Mouse (Mus musculus) gonadal fat pad, adult 2 months (tissue): ENCODE results near the gene Rgs6. TPM values are rescaled to one million over a fixed set of nuclear protein-coding genes. Genes with fewer than 3 reads are reported as not detected.

Experiments
- DNase-seq: peaks from one replicate; pipeline ENCODE4 v3.0.0-alpha.2; 2012; ENCODE audit warnings: low read depth
- polyA plus RNA-seq: library from polyadenylated mRNA; depleted of rRNA; stranded (reverse); fragments of >200 nt; gene quantifications from 2 replicates; pipeline ENCODE4 v1.2.3, GENCODE M21; 2012

The Rgs6 gene
- polyA plus RNA-seq, 1 experiment = 1.1 TPM

DNA sequence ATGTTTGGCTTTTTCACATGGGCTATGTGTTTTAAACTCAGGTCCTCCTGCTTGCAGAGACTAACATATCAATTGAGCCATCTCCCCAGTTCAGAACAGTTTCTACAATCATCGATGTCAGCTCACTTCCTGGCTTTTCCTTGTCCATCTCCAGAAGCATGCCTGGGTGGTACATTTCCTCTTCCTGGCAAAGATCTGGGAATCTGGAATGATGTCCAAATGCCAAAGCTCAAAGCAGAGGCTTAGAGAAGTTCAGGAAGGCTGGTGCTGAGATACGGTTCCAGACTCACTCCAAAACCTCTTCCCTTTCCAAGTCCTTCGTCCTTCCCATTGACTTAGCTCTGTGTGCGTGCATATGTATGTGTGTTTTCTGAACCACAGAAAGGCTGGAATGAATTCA is 59.8 kb downstream of the Rgs6 start:
- DNase-seq = no peak

DNA sequence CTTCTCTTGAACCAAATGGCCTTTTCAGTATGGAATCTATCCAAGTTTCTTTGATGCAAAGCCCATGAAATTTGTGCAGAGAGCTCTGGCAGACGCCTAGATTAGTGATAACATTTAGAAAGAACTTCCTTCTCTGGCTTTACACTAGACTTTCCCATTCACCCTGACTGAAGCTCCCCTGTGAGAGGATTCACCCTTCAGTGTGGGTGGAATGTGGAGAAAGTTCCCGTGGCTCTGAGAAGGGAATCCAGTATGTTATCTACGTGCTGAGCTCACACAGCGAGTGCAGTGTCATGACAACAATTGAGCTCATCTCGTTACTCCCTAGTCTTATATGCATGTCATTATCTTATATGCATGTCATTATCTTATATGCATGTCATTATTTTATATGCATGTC is 61.9 kb downstream of the Rgs6 start:
- DNase-seq = no peak

DNA sequence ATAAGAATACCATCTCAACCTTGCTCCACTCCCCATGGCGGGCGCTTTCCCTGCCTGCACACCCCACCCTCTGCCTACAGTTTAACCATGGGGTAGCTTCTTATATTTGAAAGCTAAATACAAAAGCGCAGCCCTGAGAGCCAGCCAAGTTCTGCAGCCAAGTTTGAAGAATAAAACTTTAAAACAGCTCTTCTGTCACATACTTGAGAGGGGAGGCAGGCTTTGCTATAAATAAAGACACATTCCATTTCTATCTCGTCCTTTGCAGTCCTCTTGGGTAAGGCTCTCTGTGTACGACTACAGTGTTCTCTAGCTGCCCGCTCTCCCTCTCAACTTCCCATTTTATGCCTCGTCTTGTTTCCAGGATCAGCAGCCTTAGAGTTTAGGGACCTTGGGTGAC is 76.5 kb downstream of the Rgs6 start:
- DNase-seq = no peak

DNA sequence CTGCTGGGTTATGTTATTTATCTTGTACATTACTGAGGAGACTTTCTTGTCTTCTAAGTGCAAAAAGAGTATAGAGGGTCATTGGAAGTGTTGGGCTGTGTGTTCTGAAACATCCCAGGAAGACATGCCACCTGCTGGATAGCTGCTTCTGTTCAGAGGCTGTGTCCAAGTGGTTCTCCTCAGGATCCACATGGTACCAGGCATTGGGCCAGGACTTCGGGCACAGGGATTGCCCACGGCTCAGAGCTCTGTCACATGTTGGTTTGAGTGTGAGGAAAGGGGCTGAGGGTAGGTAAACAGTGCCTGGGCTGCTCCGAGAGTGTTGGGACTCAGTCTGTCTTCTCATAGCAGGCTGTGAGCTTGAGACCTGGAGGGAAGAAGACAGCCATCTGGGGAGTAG is 79.3 kb downstream of the Rgs6 start:
- DNase-seq = no peak

DNA sequence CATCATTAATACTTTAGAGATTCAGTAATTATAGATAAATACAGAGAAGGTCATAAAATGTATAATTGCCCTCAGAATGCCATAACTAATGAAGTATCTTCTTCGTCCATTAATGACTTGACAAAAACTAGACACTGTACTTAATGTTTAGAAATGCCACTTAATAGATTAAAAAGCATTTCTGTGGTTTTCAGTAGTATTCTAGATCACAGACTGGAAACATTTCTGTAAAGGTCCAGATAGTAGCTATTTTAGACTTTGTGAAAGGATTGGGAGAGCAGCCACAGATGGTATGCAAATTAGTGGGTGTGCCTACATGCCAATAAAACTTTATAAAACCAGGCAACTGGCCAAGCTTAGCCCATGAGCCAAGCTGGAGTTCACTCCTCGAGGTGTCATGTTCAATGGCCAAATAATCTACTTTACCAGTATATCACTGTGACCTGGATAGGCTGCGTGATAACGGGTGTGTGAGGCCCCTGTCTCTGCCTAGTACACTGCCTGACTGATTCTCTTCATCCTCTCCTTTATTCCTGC is 82.2 kb downstream of the Rgs6 start:
- no peak for DNase-seq

DNA sequence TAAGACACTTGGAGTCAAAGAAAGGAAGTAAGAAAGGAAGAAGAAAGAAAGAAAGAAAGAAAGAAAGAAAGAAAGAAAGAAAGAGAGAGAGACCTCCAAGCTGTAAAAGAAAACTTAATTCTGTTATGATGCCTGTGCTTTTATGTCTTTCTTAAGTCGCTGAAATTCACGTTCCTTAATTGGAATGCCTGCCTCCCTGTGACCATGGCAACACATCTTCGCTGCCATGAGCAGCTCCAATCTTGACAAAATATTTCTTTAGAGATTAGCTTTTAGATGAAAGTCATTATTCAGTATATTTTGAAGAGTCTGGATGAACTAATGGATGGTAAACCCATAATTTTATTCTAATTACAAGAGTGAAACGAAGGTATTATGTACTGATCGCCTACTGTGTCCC is 83.5 kb downstream of the Rgs6 start:
- no peak for DNase-seq

DNA sequence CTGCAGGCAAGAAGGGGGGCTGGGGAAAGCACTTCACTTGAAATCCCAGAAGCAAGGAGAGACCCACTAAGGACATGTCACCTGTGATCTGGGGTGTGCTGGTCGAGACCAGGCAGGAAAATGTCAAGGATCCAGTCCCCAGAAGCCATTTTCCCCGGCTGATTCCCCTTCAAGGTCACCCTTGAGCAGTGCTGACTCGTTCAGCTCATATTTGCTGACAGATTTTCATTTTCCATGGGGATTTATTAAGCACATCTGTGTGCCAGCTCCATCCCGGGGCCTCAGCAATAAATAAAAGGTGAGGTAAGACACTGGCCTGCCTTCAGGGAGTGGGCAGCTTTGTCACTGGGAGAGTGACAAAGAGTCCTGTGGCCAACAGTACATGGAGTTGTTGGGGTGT is 87.0 kb downstream of the Rgs6 start:
- DNase-seq = no peak

DNA sequence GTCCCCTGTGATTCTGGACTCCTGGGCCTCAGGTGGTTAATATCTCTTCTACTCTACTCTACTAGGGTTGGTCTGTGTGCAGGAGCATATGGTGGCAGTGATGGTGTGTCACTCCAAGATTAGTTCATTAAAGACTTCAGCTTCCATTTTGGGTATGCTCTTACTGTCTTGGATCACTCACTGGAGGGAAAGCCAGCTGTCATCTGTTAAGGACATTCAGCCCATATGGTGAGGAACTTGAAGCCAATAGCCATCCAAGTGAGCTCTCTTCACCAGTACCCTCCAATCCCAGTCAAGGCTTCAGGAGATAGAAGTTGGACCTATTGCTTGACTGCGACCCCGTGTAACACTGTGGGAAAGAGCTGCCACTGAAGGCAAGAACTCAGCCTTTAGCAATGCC is 98.9 kb downstream of the Rgs6 start:
- no peak for DNase-seq

DNA sequence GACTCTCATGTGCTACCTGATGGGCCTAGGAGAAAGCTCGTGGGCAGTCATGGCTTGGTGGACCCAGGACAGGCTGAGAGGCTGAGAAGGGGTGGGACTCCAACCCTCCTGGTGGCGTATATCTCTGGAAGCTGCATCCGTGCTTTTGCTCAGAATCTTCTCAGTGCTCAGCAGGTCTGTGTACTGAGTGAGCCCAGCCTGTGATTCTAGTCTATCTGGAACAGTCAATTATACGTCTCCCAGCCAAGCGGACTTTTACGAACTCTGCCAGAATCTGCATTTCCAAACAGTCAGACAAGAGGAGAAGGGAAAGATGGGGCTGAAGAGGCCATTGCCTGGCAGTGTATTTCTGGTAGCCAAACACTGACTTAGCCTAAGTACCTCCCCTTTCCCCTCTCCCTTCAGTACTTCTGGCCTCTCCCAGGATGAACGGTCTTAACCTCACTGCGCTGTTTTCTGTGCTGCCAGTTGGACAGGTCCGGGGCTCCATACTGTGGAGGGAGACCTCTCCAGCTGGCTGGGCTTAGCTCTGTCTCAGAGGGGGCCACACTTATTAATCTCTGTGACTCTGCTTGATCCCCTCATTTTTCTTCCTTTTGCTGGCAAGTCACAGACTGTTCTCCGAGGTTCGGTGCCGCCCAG is 110.9 kb downstream of the Rgs6 start:
- no peak for DNase-seq

DNA sequence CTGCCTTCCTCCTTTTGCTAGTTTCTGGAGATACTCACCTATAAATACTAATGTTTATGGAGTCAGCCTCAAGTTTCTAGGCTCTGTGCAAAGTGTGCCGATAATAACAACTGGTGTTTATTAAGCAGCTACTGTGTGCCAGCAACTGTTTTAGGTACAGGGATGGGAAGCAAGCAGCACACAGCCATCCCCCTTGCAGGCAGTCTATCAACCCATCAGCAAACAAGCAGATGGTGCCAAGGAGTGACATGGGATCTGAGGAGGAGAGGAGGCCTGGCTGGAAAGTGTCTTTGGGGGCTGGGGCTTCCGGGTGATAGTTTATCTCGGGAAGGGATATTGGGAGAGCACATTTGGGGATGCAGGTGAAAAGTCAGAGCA is 111.4 kb downstream of the Rgs6 start:
- DNase-seq = no peak

DNA sequence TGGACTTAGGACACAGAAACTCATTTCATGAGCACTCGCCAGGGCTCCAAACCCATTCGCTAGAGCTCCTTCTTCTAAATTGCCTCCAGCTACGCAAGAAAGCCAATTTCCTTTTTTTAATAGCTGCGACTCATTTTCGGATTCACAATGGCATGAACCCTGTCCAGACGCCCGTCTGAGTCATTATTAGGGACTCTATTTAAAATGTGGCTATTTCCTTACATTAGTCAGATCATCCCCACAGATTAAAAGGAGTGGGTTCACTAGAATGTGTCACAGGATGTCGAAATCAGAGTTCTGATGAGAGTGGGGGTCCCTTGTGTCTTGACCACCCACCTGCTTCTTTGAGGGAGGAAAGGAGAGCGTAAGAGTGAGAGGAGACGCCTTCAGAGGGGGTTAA is 112.1 kb downstream of the Rgs6 start:
- no peak for DNase-seq

DNA sequence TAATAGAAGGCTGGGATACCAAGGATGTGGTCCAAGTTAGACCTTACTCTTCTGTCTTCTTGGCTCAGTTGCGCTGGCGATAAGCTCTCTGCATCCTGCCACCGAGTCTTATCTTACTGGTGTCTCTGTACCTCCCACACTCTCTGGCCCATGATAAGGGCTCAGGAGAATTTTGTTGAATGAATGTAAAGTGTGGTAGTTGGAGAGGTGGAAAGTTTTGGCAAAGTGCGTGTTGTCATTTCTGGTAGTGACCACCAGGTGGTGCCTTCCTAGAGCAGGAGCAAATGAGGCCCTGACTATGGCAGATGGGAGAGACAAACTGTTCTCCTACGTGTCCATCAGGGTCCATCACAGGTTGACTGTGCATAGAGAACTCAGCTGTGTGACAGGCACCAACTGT is 112.7 kb downstream of the Rgs6 start:
- DNase-seq = no peak

DNA sequence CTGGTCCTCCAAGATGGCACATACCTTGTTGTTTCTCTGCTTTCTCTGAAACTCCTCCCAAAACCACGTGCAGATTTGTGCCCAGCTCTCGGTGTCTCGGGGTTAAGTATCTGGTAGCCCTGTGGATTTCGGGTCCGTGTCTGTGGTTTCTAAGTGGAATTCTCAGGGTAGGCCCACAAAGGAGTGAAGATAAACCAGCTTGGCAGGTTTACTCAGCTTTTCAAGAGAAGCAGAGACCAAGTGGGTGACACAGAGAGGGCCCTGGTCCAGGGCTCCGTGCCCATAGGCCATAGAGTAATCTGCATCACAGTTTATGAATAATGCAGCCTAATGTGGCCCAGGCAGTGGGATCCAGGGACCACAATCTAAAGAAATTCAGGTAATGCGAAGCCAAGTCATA is 113.3 kb downstream of the Rgs6 start:
- no peak for DNase-seq

DNA sequence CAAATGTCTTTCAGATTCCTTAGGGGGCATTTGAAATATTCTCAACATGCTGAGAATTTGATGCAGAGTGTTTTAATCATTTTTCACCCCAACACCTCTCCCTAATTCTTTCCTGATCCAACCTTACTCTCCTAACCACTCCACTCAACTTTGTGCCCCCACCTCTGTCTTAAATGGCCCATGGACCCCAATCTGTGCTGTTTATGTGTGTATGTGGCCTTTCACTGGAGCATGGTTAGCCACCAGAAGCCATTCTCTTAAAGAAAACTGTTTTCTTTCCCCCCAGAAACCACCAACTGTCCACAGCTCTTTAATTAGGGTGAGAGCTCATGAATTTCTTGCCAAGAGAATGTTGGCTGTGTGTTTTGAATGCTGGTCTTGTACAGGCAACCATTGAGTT is 122.3 kb downstream of the Rgs6 start:
- DNase-seq = no peak

DNA sequence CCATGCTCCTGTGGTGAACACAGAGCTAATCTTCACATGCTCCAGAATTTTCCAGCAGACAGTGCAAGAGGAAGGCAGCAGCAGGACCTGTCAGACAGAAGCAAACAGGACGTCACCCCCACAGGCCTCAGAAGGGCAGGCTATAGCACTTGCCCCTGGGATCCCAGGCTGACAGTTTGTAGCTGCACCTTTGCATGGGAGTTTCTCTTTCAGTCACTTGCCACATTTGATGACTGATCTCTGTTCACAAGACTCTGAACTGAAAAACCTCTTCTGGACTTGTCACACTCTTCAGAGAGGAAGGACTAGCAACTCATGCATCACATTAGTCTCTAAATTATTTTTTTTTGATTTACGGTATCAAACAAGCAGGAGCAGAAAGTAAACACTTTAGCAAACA is 126.2 kb downstream of the Rgs6 start:
- DNase-seq = no peak

DNA sequence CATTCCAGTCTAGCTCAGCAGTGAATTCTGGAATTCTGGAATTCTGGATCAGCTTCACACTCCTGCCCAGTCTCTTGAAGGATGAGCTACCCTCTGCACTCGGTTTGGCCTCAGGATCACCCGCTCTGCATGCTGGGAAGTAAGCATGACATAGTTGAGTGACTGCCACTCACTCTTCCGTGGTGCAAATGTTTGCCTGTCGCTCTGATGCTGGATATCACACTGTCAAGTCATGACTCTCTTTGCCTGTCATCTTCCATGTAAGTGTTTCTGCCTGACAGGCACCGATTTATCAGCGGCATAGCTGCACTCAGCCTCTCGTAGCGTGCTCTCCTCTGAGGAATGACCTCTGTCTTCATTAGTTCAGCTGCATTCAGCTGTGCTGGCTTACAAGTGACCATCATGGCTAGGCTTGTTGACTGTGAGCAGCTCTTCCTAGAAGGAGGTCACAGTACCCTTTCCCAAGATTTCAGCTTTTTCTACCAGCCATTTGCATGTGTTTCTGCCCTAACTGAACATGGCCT is 135.0 kb downstream of the Rgs6 start:
- no peak for DNase-seq

DNA sequence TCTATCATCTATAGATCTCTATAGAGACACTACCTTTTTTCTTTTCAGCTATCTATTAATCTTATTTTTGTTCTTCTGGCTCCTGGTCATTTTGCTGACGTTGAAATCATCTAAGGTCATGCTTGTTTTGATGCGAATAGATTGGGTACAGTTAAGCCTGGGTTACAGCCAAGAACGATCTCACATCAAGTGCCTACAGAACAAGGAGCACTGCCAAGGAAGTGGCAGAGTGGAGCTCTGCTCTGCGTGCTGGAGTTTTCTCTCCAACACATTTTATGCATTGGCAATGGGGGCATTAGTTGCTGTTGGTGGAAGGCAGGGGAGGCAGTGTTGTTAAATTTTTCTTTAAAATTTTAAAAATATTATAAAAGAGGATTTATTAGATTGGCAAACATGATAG is 138.2 kb downstream of the Rgs6 start:
- no peak for DNase-seq

DNA sequence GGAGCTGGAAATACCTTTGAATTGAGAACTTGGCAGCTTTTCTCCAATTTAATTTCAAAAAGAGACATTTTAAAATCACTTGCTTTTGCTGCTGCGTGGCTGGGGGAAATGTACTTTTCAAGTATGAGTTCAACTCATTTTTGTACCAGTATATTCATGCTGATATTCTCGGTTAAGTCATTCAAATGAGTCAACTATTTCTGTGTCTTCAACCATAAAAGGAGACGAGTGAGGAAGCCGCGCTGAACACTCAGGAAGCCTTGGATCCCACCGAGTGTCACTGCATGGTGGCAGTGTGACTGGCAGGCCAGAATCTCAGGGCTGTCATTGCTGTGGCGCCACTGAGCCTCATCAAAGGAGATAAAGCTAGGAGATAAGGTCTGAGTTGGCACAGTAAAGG is 143.5 kb downstream of the Rgs6 start:
- no peak for DNase-seq

DNA sequence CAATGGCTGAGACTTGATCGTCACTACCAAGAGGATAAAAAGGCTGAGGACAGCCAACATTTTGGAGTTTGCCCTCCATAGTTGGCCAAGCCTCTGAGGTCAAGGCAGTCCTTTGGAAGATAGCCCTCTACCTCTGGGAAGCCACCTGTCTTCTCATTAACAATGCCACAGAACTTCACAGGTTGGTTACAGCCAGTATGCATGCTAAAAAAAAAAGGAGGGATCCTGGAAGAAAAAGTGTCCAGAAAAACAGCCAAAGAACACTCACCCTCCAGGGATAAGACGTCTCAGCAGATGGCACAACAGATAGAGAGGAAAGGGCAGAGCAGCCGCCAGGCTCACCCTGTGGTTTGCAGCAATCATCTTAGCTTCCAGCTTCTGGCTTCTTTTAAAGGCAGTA is 154.9 kb downstream of the Rgs6 start:
- DNase-seq = no peak

DNA sequence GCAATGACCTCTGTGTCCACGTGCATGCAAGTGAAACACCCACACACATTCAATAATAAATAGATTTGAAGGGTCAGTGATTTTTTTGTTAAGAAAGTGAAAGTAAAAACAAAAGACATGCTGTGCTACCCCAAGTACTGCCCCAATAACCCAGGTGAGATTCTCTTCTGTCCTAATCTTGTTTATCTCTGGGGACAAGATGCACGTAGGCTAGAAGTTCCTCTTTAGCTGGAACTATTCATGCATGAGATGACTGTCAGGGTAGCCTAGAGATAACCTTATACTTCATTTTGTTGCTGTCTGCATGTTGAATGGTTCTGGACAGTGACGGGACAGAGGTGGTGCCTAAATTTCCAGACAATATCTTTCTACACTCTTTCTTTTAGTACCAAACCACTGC is 155.9 kb downstream of the Rgs6 start:
- no peak for DNase-seq

DNA sequence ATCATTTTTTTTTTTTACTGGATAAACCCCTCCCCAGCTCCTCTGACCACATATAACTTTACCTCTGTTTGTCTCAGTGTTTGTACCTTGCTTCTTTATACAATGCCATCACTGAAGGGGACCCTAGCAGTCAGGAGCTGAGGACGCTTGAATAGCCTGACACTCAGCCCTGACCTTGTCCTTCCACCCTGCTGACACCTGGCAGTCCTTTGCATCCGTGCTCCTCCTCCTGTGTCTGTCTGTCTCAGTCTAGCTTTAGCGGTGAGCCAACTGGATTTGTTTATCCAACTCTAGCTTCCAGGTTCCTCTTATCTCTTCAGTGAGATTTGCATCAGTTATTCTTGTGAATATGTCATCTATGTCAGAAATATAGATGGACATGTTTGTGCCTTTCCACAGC is 156.7 kb downstream of the Rgs6 start:
- no peak for DNase-seq

DNA sequence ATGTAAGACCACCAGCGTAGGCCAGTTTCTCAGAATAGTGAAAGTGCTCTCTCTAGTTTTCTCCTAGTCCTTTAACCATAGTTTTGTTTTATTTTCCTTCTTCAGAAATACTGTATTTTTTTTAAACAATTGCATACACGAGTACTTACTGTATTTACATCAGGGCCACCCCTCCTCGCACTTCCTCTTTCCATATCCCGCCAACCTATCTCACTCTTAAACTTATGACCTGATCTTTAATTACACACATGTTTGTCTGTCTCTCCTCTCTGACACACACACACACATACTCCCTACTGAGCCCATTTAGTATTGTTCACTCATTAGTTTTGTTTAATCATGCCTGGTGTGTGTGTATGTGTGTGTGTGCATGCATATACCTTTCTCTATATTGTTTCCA is 159.0 kb downstream of the Rgs6 start:
- DNase-seq = no peak

DNA sequence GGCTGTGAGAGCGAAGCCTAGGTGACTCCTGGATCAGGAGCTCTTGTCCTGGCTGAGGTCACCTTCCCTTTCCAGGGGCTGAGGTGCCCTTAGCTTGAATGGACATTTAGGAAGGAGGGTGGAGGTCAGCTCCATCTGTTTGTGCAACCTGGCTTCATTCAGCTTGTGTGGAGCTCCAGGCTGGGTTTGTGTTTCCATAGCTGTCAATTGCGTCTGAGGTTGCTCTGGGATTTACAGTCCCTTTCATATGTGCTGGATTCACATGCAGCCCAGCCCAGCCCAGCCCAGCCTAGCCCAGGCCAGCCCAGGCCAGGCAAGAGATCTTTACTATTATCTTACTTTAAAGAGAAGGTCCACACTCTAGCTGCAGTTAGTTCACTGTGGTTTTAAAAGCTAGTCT is 163.8 kb downstream of the Rgs6 start:
- no peak for DNase-seq

DNA sequence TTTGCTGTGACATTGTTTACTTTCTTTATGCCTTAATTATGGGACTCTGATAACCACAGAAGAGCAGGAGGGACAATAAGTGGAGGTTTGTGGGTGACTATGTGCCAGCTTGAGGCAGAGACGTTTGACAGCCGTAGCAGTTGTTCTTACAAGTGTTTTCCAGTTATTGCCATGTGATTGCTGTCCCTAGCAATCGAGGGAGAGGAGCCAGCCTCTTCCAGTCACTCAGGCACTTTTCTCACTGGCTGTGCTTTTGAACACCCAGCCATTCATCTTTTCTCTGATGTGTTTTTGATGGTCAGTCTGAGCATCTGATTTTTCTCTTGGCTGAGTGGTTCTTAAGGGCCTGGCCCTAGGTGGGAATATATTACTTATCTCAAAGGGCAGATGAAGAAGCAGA is 166.4 kb downstream of the Rgs6 start:
- DNase-seq = no peak
